Mouse (Mus musculus) embryo, embryonic 10.5 days (tissue): ENCODE measurements around the gene Qtrt2.

ENCODE experiments used
- DNase-seq: peaks from one replicate; pipeline ENCODE4 v3.0.0-alpha.2; 2015; ENCODE audit warnings: low spot score

Qtrt2 gene

GRCm38 (mm10) chr16:43816321-43816720, 110.3 kb downstream of the Qtrt2 start:
- DNase-seq: no peak

GRCm38 (mm10) chr16:43814644-43815043, 112.0 kb downstream of the Qtrt2 start:
- DNase-seq: no peak
